Mouse (Mus musculus) C2C12 (cell line): Measurements from ENCODE around the gene Stmn1. TPM values are rescaled to one million over a fixed set of nuclear protein-coding genes. Genes with fewer than 3 reads are reported as not detected.

ENCODE experiments used
- H3K27me3 ChIP-seq: one replicate; pipeline ENCODE4 v1.6.1; 2011; ENCODE audit not compliant: control insufficient read depth, insufficient read depth, insufficient read length
- H3K36me3 ChIP-seq: one replicate; pipeline ENCODE4 v1.6.1; 2011; ENCODE audit not compliant: control insufficient read depth, insufficient read depth
- H3K4me3 ChIP-seq: one replicate; pipeline ENCODE4 v1.5.1; 2011; ENCODE audit warnings: mild to moderate bottlenecking, control low read depth; ENCODE audit not compliant: poor library complexity, insufficient read depth, severe bottlenecking
- H3K79me2 ChIP-seq: one replicate; pipeline ENCODE4 v1.6.1; 2011; ENCODE audit not compliant: control insufficient read depth, insufficient read depth
- H3K79me3 ChIP-seq: one replicate; pipeline ENCODE4 v1.6.1; 2011; ENCODE audit warnings: low read depth, control low read depth
- H3ac ChIP-seq: one replicate; pipeline ENCODE3; 2011; ENCODE audit warnings: low read depth; ENCODE audit not compliant: control insufficient read depth, insufficient read length
- CEBPB ChIP-seq: IDR thresholded peaks from one replicate; pipeline ENCODE4 v1.6.1; 2011; ENCODE audit warnings: low read depth, mild to moderate bottlenecking, control low read depth, moderate library complexity
- CTCF ChIP-seq: IDR thresholded peaks from one replicate; pipeline ENCODE4 v1.5.1; 2011; ENCODE audit not compliant: control insufficient read depth, insufficient read depth, insufficient read length
- FOSL1 ChIP-seq: IDR thresholded peaks from one replicate; pipeline ENCODE4 v1.8.0; 2011; ENCODE audit warnings: mild to moderate bottlenecking, low read length; ENCODE audit not compliant: poor library complexity, insufficient read depth, severe bottlenecking
- MAX ChIP-seq: IDR thresholded peaks from one replicate; pipeline ENCODE4 v1.6.1; 2011; ENCODE audit warnings: mild to moderate bottlenecking, control low read depth
- MYOD1 ChIP-seq: IDR thresholded peaks from one replicate; pipeline ENCODE4 v1.6.1; 2011; ENCODE audit warnings: low read depth; ENCODE audit not compliant: control insufficient read depth, insufficient read length
- MYOG ChIP-seq: IDR thresholded peaks from one replicate; pipeline ENCODE4 v1.6.1; 2011; ENCODE audit not compliant: control insufficient read depth, insufficient read length; ENCODE audit errors: extremely low read depth
- USF1 ChIP-seq: IDR thresholded peaks from one replicate; pipeline ENCODE4 v1.6.1; 2011; ENCODE audit warnings: low read depth, mild to moderate bottlenecking, control low read depth, moderate library complexity
- polyA plus RNA-seq: library from polyadenylated mRNA; unstranded; fragments of >200 nt; fragmentation: generic; extraction: Trizol; gene quantifications from one replicate; pipeline ENCODE4 v1.2.1, GENCODE M21; 2012; ENCODE audit warnings: missing spikeins

Gene Stmn1
- polyA plus RNA-seq, 1 experiment, result 349 TPM

- H3K27me3 ChIP-seq, result no peaks in the 10 kb centered on the region
- H3K4me3 ChIP-seq, result no peak overlapping the region
- no peaks in the 10 kb centered on the region for H3K79me2 ChIP-seq
- H3ac ChIP-seq, result no peak overlapping the region
- no peaks in the 10 kb centered on the region for H3K36me3 ChIP-seq
- TF ChIP-seq CTCF, result no peak
- H3K79me3 ChIP-seq, result no peaks in the 10 kb centered on the region
These were observed 6.9 kb upstream of the Stmn1 start for GRCm38 (mm10) chr4:134461252-134461651.

GRCm38 (mm10) chr4:134465789-134466188 lies 2.3 kb upstream of the Stmn1 start:
- Histone ChIP-seq H3K79me3 (peaks cover 12% of the 10 kb centered on the region), H3K4me3 (no peak overlapping the region), H3K79me2 (peaks cover 20% of the 10 kb centered on the region), H3ac (no peak overlapping the region), H3K36me3 (peaks cover 2% of the 10 kb centered on the region), H3K27me3 (no peaks in the 10 kb centered on the region)
- no peak for TF ChIP-seq CEBPB
- TF ChIP-seq MAX, result no peak
- TF ChIP-seq USF1, result no peak
- TF ChIP-seq CTCF, result no peak
- TF ChIP-seq MYOD1, result no peak
- no peak for TF ChIP-seq MYOG
- TF ChIP-seq FOSL1, result no peak

- Histone ChIP-seq H3K36me3 (peaks cover 10% of the 10 kb centered on the region), H3ac (no peak overlapping the region), H3K4me3 (no peak overlapping the region), H3K79me2 (peaks cover 27% of the 10 kb centered on the region), H3K27me3 (no peaks in the 10 kb centered on the region), H3K79me3 (peaks cover 15% of the 10 kb centered on the region)
- no peak for TF ChIP-seq USF1
- TF ChIP-seq CEBPB, result no peak
- TF ChIP-seq CTCF, result no peak
- TF ChIP-seq MYOG, result no peak
- no peak for TF ChIP-seq FOSL1
- no peak for TF ChIP-seq MYOD1
- no peak for TF ChIP-seq MAX
These were observed 1.5 kb upstream of the Stmn1 start for GRCm38 (mm10) chr4:134466381-134467262.

GRCm38 (mm10) chr4:134467435-134468214 lies 495 bp upstream of the Stmn1 start:
- Histone ChIP-seq H3K79me3 (peaks cover 15% of the 10 kb centered on the region), H3K27me3 (no peaks in the 10 kb centered on the region), H3K36me3 (peaks cover 20% of the 10 kb centered on the region), H3ac (peak overlapping the region; percentile 72), H3K79me2 (peaks cover 27% of the 10 kb centered on the region), H3K4me3 (peak overlapping the region; percentile 25)
- TF ChIP-seq MYOD1 (no peak), MYOG (no peak), CEBPB (no peak), USF1 (no peak), MAX (no peak)

GRCm38 (mm10) chr4:134468578-134469266 lies 602 bp downstream of the Stmn1 start:
- Histone ChIP-seq H3K27me3 (no peaks in the 10 kb centered on the region), H3K79me2 (peaks cover 27% of the 10 kb centered on the region), H3K79me3 (peaks cover 15% of the 10 kb centered on the region)

More at GRCm38 (mm10) chr4:134468578-134469266, 602 bp downstream of the Stmn1 start:
- Histone ChIP-seq H3ac (peak overlapping the region; percentile 54), H3K4me3 (peak overlapping the region; percentile 89), H3K36me3 (peaks cover 24% of the 10 kb centered on the region)
- no peak for TF ChIP-seq USF1
- TF ChIP-seq FOSL1, result no peak
- TF ChIP-seq MAX, result peak; percentile 63
- no peak for TF ChIP-seq MYOG
- TF ChIP-seq CEBPB, result no peak
- TF ChIP-seq MYOD1, result no peak
- no peak for TF ChIP-seq CTCF
